Mouse (Mus musculus) large intestine, adult 2 months (tissue): ENCODE data around the gene Cd163l1. TPM values are rescaled to one million over a fixed set of nuclear protein-coding genes. Genes with fewer than 3 reads are reported as not detected.

Source experiments
- DNase-seq: peaks from one replicate; pipeline ENCODE4 v3.0.0-alpha.2; 2012; ENCODE audit warnings: low read depth, low spot score
- WGBS: fragments of 180-500 bp; shearing (Covaris S2); methylation state at CpG from one replicate; pipeline ENCODE4 v1.1.7; 2018; 5-methylcytosine and 5-hydroxymethylcytosine counted together
- polyA plus RNA-seq: library from polyadenylated mRNA; depleted of rRNA; stranded (reverse); fragments of >200 nt; gene quantifications from 2 replicates; pipeline ENCODE4 v1.2.3, GENCODE M21; 2012; rRNA removed

The Cd163l1 gene
- polyA plus RNA-seq, 1 experiment = 0.43 TPM

DNA sequence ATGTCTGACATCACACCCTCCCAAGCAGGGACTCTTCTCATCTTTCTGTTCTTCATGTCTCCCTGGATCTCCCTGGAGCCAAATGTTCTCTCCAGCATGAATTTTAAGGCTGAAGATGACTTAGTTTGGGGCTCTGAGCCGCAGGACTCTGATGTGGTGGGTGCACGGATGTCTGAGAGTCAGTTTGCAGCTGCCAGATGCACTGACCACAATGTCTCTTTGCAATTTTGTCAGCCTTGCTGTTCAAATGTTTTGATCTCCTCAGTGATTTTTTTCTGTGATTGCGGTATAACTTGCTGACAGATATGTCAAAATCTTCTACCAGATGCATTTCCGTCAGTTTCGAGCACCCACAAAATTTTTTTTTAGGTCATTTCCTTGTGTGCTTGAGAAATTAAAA is 4.2 kb upstream of the Cd163l1 start:
- 74% methylated on average over 5 of the region's 5 CpGs for WGBS
- DNase-seq = no peak

DNA sequence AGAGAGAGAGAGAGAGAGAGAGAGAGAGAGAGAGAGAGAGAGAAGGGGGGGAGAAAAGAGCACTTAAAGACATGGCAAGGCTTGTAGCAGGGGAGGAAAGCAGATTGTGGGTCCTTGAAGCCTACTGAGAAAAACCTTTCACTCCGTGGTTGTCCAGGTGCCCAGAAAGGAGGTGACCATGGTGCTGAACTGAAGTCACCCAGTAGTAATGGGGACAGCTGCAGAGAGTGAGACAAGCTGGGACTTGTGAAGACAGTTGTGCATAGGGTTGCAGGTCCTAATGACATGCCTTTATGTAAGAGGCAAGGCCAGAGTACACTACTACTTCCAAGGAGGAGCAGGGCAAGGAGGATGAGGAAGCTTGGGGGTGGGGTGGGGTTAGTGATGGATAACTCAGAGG is 1.2 kb downstream of the Cd163l1 start:
- WGBS = 14% methylated on average over 1 of the region's 1 CpGs
- DNase-seq = no peak

DNA sequence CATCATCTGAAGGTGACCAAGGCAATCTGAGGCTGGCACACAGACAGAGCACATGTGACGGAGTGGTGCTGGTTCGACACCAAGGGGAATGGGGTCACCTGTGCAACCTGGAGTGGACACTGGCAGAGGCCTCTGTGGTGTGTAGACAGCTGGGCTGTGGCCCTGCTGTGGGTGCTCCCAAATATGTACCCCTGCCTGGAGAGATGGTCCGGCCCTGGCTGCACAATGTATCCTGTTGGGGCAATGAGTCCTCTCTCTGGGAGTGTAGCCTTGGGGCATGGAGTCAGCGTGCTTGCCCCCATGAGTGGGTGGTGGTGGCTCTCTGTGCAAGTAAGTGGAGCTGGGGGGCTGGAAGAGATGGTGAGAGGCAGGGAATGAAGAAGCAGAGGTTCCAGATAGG is 2.3 kb downstream of the Cd163l1 start:
- DNase-seq = no peak
- WGBS = 80% methylated on average over 4 of the region's 4 CpGs

DNA sequence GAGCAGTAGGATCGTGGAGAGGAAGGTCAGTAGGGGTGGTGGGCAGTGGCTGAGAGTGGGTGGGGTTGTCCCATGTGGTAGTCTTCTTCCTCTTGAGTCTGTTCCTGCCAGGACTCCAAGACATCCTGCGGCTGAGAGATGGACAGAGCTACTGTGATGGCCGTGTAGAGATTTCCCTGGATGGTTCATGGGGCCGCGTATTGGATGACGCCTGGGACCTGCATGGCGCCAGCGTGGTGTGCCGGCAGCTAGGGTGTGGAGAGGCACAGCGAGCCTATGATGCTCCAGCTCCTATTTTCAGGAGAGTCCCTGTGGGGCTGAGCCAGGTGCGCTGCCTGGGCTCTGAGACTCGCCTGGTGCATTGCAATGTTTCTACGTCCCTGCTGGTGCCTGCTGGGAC is 6.1 kb downstream of the Cd163l1 start:
- no peak for DNase-seq
- 79% methylated on average over 13 of the region's 13 CpGs for WGBS

DNA sequence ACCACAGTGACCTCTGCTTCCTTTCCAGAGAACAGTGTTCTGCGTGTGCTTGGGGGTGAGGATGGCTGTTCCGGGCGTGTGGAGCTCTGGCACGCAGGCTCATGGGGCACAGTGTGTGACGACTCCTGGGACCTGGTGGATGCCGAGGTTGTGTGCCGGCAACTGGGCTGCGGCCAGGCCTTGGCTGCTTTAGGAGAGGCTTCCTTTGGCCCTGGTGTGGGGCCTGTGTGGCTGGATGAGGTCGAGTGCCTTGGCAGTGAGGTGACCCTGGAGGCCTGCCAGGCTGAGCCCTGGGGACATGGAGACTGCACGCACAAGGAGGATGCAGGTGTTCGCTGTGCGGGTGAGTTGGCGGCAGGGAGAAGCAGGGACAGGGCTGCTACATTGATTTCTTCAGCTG is 10.4 kb downstream of the Cd163l1 start:
- DNase-seq = no peak
- WGBS = 80% methylated on average over 13 of the region's 13 CpGs

DNA sequence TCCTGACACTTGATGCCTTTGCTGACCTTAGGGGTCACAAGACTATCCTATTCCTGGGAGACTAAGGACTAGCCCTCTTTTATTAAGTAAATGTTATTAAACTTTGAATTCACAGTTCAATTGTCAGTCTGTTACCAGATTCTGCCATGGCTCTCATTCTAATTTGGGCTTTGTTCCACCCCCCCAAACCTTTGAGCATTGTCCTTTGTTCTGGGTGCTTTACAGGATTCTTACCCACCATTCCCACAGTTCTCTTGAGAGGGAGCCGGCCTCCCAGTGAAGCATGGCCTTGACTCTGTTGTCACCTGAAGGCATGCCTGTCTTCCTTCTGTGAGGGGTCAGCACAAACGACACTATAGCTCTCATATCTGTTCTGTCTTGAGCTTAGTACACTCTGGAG is 13.0 kb downstream of the Cd163l1 start:
- DNase-seq = no peak
- 56% methylated on average over 2 of the region's 2 CpGs for WGBS

DNA sequence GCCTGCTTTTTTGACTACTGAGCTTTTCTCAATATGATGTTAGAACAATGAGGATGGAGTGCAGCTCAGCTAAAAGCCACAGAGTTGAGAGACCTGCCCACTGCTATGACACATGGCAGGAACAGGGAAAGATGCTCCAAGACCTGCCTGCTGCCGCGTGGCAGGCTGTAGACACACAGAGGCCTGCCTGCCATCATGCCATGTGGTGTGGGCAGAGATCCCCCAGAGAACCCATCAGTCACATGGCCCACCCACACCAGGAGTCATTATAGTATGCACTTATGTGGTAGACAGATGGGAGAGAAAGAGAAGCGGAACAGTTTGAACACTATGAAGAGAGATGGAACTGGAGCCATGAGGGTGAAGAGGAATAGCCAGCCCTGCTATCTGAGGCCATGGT is 15.6 kb downstream of the Cd163l1 start:
- no peak for DNase-seq
- WGBS = 94% methylated on average over 3 of the region's 3 CpGs

DNA sequence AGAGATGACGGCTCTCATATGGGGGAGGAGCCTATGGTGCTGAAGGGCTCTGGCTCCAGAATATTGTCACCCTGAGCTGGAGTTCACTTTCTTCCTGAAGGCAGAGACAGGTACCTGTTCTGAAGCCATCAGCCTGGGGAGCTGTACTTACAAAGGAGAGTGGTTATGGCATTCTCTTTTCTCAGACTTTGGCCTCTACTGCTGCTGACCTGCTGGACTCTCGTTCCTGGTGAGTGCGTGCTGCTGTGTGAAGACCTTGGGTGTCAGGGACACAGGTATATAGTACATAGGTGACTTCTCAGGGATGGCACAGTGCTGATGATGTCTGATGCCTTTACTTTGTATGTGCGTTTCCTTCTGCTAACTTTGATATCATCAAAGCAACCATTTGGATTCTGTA is 29.1 kb downstream of the Cd163l1 start, which contains the start of gene 5830411N06Rik:
Gene 5830411N06Rik (plus strand): TSS at position 69 of the 400 bp plus-strand sequence.
- WGBS = 68% methylated on average over 4 of the region's 4 CpGs
- DNase-seq = no peak

DNA sequence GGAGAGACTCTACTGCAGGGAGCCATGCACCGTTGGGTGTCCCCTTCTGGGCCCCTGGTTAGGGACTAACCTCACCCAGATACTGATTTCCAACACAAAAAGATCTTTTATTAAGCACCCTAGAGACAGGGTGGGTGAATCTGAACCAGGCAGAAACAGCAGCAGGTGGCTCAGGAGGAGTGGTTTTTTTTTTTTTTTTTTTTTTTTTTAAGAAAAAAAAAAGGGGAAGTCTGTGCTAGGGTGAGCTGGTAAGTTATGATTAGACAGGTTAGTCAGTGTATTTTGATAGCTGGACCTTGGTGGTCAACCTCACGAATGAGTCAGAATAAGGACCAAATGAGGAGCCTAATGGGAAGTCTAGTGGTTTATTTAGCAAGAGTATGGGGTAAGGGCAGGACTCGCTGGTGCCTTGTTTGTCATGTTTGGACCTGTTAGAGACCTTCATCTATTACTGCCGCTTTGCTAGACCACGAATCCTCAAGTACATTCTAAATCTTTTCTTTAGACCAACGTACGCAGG is 35.8 kb downstream of the Cd163l1 start:
- no peak for DNase-seq
- 79% methylated on average over 7 of the region's 7 CpGs for WGBS

Other genes with a start within 250 kb of the Cd163l1 start
- 0.14 TPM in 1 of 2 replicates, not detected in the other for gene 6430531B16Rik, start 239.5 kb upstream of the Cd163l1 start, polyA plus RNA-seq
- 3.7 and 5.9 TPM in 2 replicates for gene Adam8, start 225.7 kb upstream of the Cd163l1 start, polyA plus RNA-seq
- gene Zfp511, start 181.9 kb upstream of the Cd163l1 start, polyA plus RNA-seq = 36.7 and 52.9 TPM in 2 replicates
- gene Tubgcp2, start 181.6 kb upstream of the Cd163l1 start, polyA plus RNA-seq = 13.8 and 16.7 TPM in 2 replicates
- not detected in 2 replicates for gene Msx3, start 169.2 kb upstream of the Cd163l1 start, polyA plus RNA-seq
- gene Caly, start 135.7 kb upstream of the Cd163l1 start, polyA plus RNA-seq = 1.3 and 1.9 TPM in 2 replicates
- 873 and 1,752 TPM in 2 replicates for gene Prap1, start 124.9 kb upstream of the Cd163l1 start, polyA plus RNA-seq
- gene Fuom, start 115.8 kb upstream of the Cd163l1 start, polyA plus RNA-seq = 105 and 121 TPM in 2 replicates
- 9.6 and 9.8 TPM in 2 replicates for gene Paox, start 102.5 kb upstream of the Cd163l1 start, polyA plus RNA-seq
- 108 and 150 TPM in 2 replicates for gene Echs1, start 101.8 kb upstream of the Cd163l1 start, polyA plus RNA-seq
- 14.5 and 24.5 TPM in 2 replicates for gene Mtg1, start 80.7 kb upstream of the Cd163l1 start, polyA plus RNA-seq
- gene Sprn, start 63.4 kb upstream of the Cd163l1 start, polyA plus RNA-seq = 0.37 and 0.59 TPM in 2 replicates
- not detected in 2 replicates for gene Olfr522, start 53.5 kb upstream of the Cd163l1 start, polyA plus RNA-seq
- not detected in 2 replicates for gene Olfr523, start 45.0 kb upstream of the Cd163l1 start, polyA plus RNA-seq
- gene Olfr524, start 12.3 kb upstream of the Cd163l1 start, polyA plus RNA-seq = 0.06 and 0.07 TPM in 2 replicates
- 0.51 and 0.71 TPM in 2 replicates for gene 5830411N06Rik, start 29.0 kb downstream of the Cd163l1 start, polyA plus RNA-seq
- not detected in 2 replicates for gene Olfr525, start 102.6 kb downstream of the Cd163l1 start, polyA plus RNA-seq
- not detected in 2 replicates for gene Olfr527, start 115.8 kb downstream of the Cd163l1 start, polyA plus RNA-seq
- gene Olfr60, start 143.4 kb downstream of the Cd163l1 start, polyA plus RNA-seq = 0.57 and 0.93 TPM in 2 replicates
- gene Olfr530, start 158.1 kb downstream of the Cd163l1 start, polyA plus RNA-seq = 0.10 TPM in 1 of 2 replicates, not detected in the other
- not detected in 2 replicates for gene Olfr531, start 184.7 kb downstream of the Cd163l1 start, polyA plus RNA-seq
- gene Olfr532, start 203.4 kb downstream of the Cd163l1 start, polyA plus RNA-seq = not detected in 2 replicates
- not detected in 2 replicates for gene Olfr533, start 245.1 kb downstream of the Cd163l1 start, polyA plus RNA-seq